Mouse (Mus musculus): ENCODE results near the gene Psmc5.

Psmc5 gene

GRCm38 (mm10) chr11:106306065-106306385 is 50.1 kb downstream of the Psmc5 start:
- no peak for DNase-seq (ENCODE audit: low read depth, low spot score)

- no peak for DNase-seq (ENCODE audit: low read depth, low spot score)
Measured at GRCm38 (mm10) chr11:106306758-106307157, 50.8 kb downstream of the Psmc5 start.

- DNase-seq (ENCODE audit: low read depth, low spot score), result no peak
Measured at GRCm38 (mm10) chr11:106307432-106307831, 51.5 kb downstream of the Psmc5 start.

- no peak for DNase-seq (ENCODE audit: low read depth, low spot score)
Measured at GRCm38 (mm10) chr11:106308162-106308561, 52.2 kb downstream of the Psmc5 start.

GRCm38 (mm10) chr11:106310123-106310522 is 54.2 kb downstream of the Psmc5 start:
- no peak for DNase-seq (ENCODE audit: low read depth, low spot score)
